ENCODE assay signal across 17 mouse cellular contexts in genomic region chr5:33728841-33729240, GRCm38 (mm10). TPM values are rescaled to one million over a fixed set of nuclear protein-coding genes. Genes with fewer than 3 reads are reported as not detected.
DNase-seq lines count a peak whose midpoint lies in the region; ATAC-seq and TF ChIP-seq lines count a peak whose summit lies in the region.
"Had no signal": no experiment of that assay in that cellular context is flagged by ENCODE, and none has a peak within 500 bp of the region (broad histone marks: within the 10 kb centered on the region; RNA-seq: fewer than 3 reads in every experiment).

No protein-coding gene starts in this region.

- DNase-seq in adrenal gland, postnatal 14 days, result peak; percentile 56
- DNase-seq in adrenal gland, adult 18-20 months (ENCODE audit: low spot score in 2 of 2), result no peak
- DNase-seq in hindbrain, embryonic 14.5 days (ENCODE audit: low spot score), result no peak
- DNase-seq in midbrain, postnatal 0 days (ENCODE audit: low spot score), result no peak
- no peak for DNase-seq in right cerebral cortex, adult 18-20 months
- DNase-seq: cerebellum, adult 11-12 months; cerebellum, postnatal 36 days; layer of hippocampus, adult 9-11 months; lung, adult 18-20 months; retina, postnatal 1 day; thymus, postnatal 14 days had no signal

- no peak for ATAC-seq in hindbrain, embryonic 14.5 days (ENCODE audit: low FRiP score)
- no peak for ATAC-seq in hindbrain, embryonic 16.5 days
- ATAC-seq in midbrain, embryonic 13.5 days, result no peak
- no peak for ATAC-seq in midbrain, postnatal 0 days (ENCODE audit: low FRiP score)
- no peak for ATAC-seq in neural tube, embryonic 15.5 days (ENCODE audit: low FRiP score)
- ATAC-seq: Patski had no signal

- 0 out of 2 replicates have a peak overlapping the region, but pooled peaks have one; percentile 0 for H3K4me2 ChIP-seq in hindbrain, embryonic 14.5 days (replicated peaks)
- H3K4me2 ChIP-seq in hindbrain, embryonic 16.5 days (ENCODE audit: low read length), result no peak overlapping the region
- H3K4me2 ChIP-seq in midbrain, embryonic 13.5 days (replicated peaks), result peak overlapping the region; percentile 97; the same call in 1 of the 2 replicates
- H3K4me2 ChIP-seq in midbrain, postnatal 0 days (ENCODE audit: low read depth, low read length, poor library complexity, severe bottlenecking), result no peak overlapping the region
- H3K4me2 ChIP-seq in neural tube, embryonic 15.5 days, result peak overlapping the region; percentile 2; the same call in 1 of the 2 replicates
- H3K4me2 ChIP-seq: stomach, embryonic 15.5 days had no signal

- H3K27me3 ChIP-seq in hindbrain, embryonic 14.5 days (ENCODE audit: control insufficient read depth, insufficient read depth, low read length), result 0 out of 2 replicates have a peak, but pooled peaks cover 3% of the 10 kb centered on the region
- no peaks in the 10 kb centered on the region for H3K27me3 ChIP-seq in hindbrain, embryonic 16.5 days (replicated peaks; ENCODE audit: control insufficient read depth, insufficient read depth, low read length)
- H3K27me3 ChIP-seq in midbrain, embryonic 13.5 days, result peaks cover 52% of the 10 kb centered on the region
- H3K27me3 ChIP-seq in midbrain, postnatal 0 days (ENCODE audit: insufficient read depth, low read length), result peaks cover 14% of the 10 kb centered on the region
- H3K27me3 ChIP-seq in neural tube, embryonic 15.5 days (replicated peaks), result peaks cover under 1% of the 10 kb centered on the region; the same call in 1 of the 2 replicates
- H3K27me3 ChIP-seq: Patski had no signal

- H3K9me3 ChIP-seq in hindbrain, embryonic 14.5 days (ENCODE audit: control insufficient read depth, low read length), result no peaks in the 10 kb centered on the region
- H3K9me3 ChIP-seq in hindbrain, embryonic 16.5 days (ENCODE audit: control insufficient read depth, low read length), result no peaks in the 10 kb centered on the region
- no peaks in the 10 kb centered on the region for H3K9me3 ChIP-seq in midbrain, embryonic 13.5 days
- no peaks in the 10 kb centered on the region for H3K9me3 ChIP-seq in midbrain, postnatal 0 days (ENCODE audit: low read length)
- no peaks in the 10 kb centered on the region for H3K9me3 ChIP-seq in neural tube, embryonic 15.5 days (replicated peaks)
- H3K9me3 ChIP-seq: stomach, embryonic 15.5 days had no signal

- 79% methylated on average over 7 of the region's 7 CpGs for WGBS in hindbrain, embryonic 14.5 days
- 65% methylated on average over 7 of the region's 7 CpGs for WGBS in hindbrain, embryonic 16.5 days
- 84% methylated on average over 7 of the region's 7 CpGs for WGBS in midbrain, embryonic 13.5 days
- WGBS in midbrain, postnatal 0 days, result 81% methylated on average over 7 of the region's 7 CpGs
- WGBS in neural tube, embryonic 15.5 days, result 57% methylated on average over 7 of the region's 7 CpGs

- no peak overlapping the region for H3K9ac ChIP-seq in hindbrain, embryonic 14.5 days
- H3K9ac ChIP-seq in hindbrain, embryonic 16.5 days (ENCODE audit: low read depth, low read length), result no peak overlapping the region; the same call in 1 of the 2 replicates
- H3K9ac ChIP-seq in midbrain, embryonic 13.5 days (replicated peaks), result 0 out of 2 replicates have a peak overlapping the region, but pooled peaks have one; percentile 23
- no peak overlapping the region for H3K9ac ChIP-seq in midbrain, postnatal 0 days (replicated peaks; ENCODE audit: low read length, poor library complexity, severe bottlenecking)
- no peak overlapping the region for H3K9ac ChIP-seq in neural tube, embryonic 15.5 days (replicated peaks)
- H3K9ac ChIP-seq: stomach, embryonic 15.5 days had no signal

- peaks cover 3% of the 10 kb centered on the region; the same call in 1 of the 2 replicates for H3K4me1 ChIP-seq in hindbrain, embryonic 14.5 days (replicated peaks; ENCODE audit: control insufficient read depth, insufficient read depth, low read length)
- H3K4me1 ChIP-seq in hindbrain, embryonic 16.5 days (ENCODE audit: control insufficient read depth, insufficient read depth, low read depth, low read length), result peaks cover under 1% of the 10 kb centered on the region; the same call in 1 of the 2 replicates
- H3K4me1 ChIP-seq in midbrain, embryonic 13.5 days (replicated peaks), result peaks cover 36% of the 10 kb centered on the region
- no peaks in the 10 kb centered on the region for H3K4me1 ChIP-seq in midbrain, postnatal 0 days (ENCODE audit: insufficient read depth, low read length)
- peaks cover 23% of the 10 kb centered on the region for H3K4me1 ChIP-seq in neural tube, embryonic 15.5 days

- H3K27ac ChIP-seq in hindbrain, embryonic 14.5 days, result no peak overlapping the region
- no peak overlapping the region for H3K27ac ChIP-seq in hindbrain, embryonic 16.5 days (ENCODE audit: low read depth, low read length)
- no peak overlapping the region for H3K27ac ChIP-seq in midbrain, embryonic 13.5 days
- no peak overlapping the region for H3K27ac ChIP-seq in midbrain, postnatal 0 days (ENCODE audit: low read depth, low read length)
- no peak overlapping the region for H3K27ac ChIP-seq in neural tube, embryonic 15.5 days (replicated peaks)
- H3K27ac ChIP-seq: stomach, embryonic 15.5 days had no signal

- H3K36me3 ChIP-seq in hindbrain, embryonic 14.5 days (replicated peaks; ENCODE audit: control insufficient read depth, insufficient read depth), result peaks cover 30% of the 10 kb centered on the region
- H3K36me3 ChIP-seq in hindbrain, embryonic 16.5 days (ENCODE audit: control insufficient read depth, insufficient read depth, low read length), result no peaks in the 10 kb centered on the region
- peaks cover 51% of the 10 kb centered on the region for H3K36me3 ChIP-seq in midbrain, embryonic 13.5 days
- no peaks in the 10 kb centered on the region; the same call in 1 of the 2 replicates for H3K36me3 ChIP-seq in midbrain, postnatal 0 days (ENCODE audit: insufficient read depth, low read length)
- H3K36me3 ChIP-seq in neural tube, embryonic 15.5 days, result peaks cover 1% of the 10 kb centered on the region; the same call in 1 of the 2 replicates

- TF ChIP-seq CTCF in midbrain, postnatal 0 days (IDR thresholded peaks at IDR 0.05), result no peak

- H3K4me3 ChIP-seq in hindbrain, embryonic 14.5 days (replicated peaks; ENCODE audit: low read length), result no peak overlapping the region
- no peak overlapping the region for H3K4me3 ChIP-seq in hindbrain, embryonic 16.5 days (ENCODE audit: low read length)
- H3K4me3 ChIP-seq in midbrain, embryonic 13.5 days (replicated peaks), result no peak overlapping the region
- no peak overlapping the region for H3K4me3 ChIP-seq in midbrain, postnatal 0 days (ENCODE audit: low read depth, low read length)
- H3K4me3 ChIP-seq in neural tube, embryonic 15.5 days (replicated peaks), result no peak overlapping the region
- H3K4me3 ChIP-seq: stomach, embryonic 15.5 days had no signal

RNA-seq across cellular contexts. Expression of gene Fgfr3, which starts 7.4 kb away (rescaled TPM):
- 6.4 and 7.8 TPM in 2 replicates for total RNA-seq in adrenal gland, postnatal 14 days (2021)
- 1 to 10 TPM; 3.1 to 6.1 TPM for total RNA-seq in adrenal gland, adult 18-20 months (2021)
- polyA plus RNA-seq in hindbrain, embryonic 14.5 days (2014; fragmentation: Nextera tagmentation; extraction: Ambion mirVana), result 46.5 and 47.2 TPM in 2 replicates
- polyA plus RNA-seq in hindbrain, embryonic 16.5 days (2015; fragmentation: Nextera tagmentation; extraction: Ambion mirVana), result 45.9 and 48.2 TPM in 2 replicates
- 38.3 and 45.9 TPM in 2 replicates for polyA plus RNA-seq in midbrain, embryonic 13.5 days (2015; fragmentation: Nextera tagmentation; extraction: Ambion mirVana)
- total RNA-seq in midbrain, postnatal 0 days (2014; rRNA removed), result 71.3 and 81.6 TPM in 2 replicates
- 24.5 and 28.1 TPM in 2 replicates for polyA plus RNA-seq in midbrain, postnatal 0 days (2015; fragmentation: Nextera tagmentation; extraction: Ambion mirVana)
- 36.0 and 43.6 TPM in 2 replicates for polyA plus RNA-seq in neural tube, embryonic 15.5 days (2015; fragmentation: Nextera tagmentation; extraction: Ambion mirVana)
- total RNA-seq: neutrophil, adult 5-6 weeks had no signal

RNA-seq across cellular contexts. Expression of gene Letm1, which starts 53.8 kb away (rescaled TPM):
- total RNA-seq in adrenal gland, postnatal 14 days (2021), result 160 and 173 TPM in 2 replicates
- 100 to 1,000 TPM; 151 to 196 TPM for total RNA-seq in adrenal gland, adult 18-20 months (2021)
- 73.3 and 79.1 TPM in 2 replicates for polyA plus RNA-seq in hindbrain, embryonic 14.5 days (2014; fragmentation: Nextera tagmentation; extraction: Ambion mirVana)
- 68.7 and 75.6 TPM in 2 replicates for polyA plus RNA-seq in hindbrain, embryonic 16.5 days (2015; fragmentation: Nextera tagmentation; extraction: Ambion mirVana)
- 52.3 and 58.7 TPM in 2 replicates for polyA plus RNA-seq in midbrain, embryonic 13.5 days (2015; fragmentation: Nextera tagmentation; extraction: Ambion mirVana)
- 44.1 and 61.7 TPM in 2 replicates for total RNA-seq in midbrain, postnatal 0 days (2014; rRNA removed)
- polyA plus RNA-seq in midbrain, postnatal 0 days (2015; fragmentation: Nextera tagmentation; extraction: Ambion mirVana), result 78.2 and 83.4 TPM in 2 replicates
- polyA plus RNA-seq in neural tube, embryonic 15.5 days (2015; fragmentation: Nextera tagmentation; extraction: Ambion mirVana), result 68.3 and 72.4 TPM in 2 replicates

Comparison
In these comparisons a context has a peak if more than half of its experiments do, and no peak if none do; other contexts are left out.
1. H3K4me2 ChIP-seq: peak in hindbrain, embryonic 14.5 days (single experiment), midbrain, embryonic 13.5 days (single experiment) and neural tube, embryonic 15.5 days (single experiment); none in hindbrain, embryonic 16.5 days (single experiment) and midbrain, postnatal 0 days (single experiment).